Mouse (Mus musculus): Measurements from ENCODE around the gene Purb. TPM values are rescaled to one million over a fixed set of nuclear protein-coding genes. Genes with fewer than 3 reads are reported as not detected.

Purb gene
- total and polyA plus RNA-seq, 3 experiments, result 19.3 to 45.2 (median 42.4) TPM

- Histone ChIP-seq H3K36me3 (replicated peaks in 1 of 2; ENCODE audit: control insufficient read depth in 1 of 2, insufficient read depth in 1 of 2, low read length in 1 of 2) (peaks cover 88 to 94% of the 10 kb centered on the region in 2 experiments), H3K4me1 (ENCODE audit: control insufficient read depth in 1 of 2, insufficient read depth in 2 of 2) (peaks cover 12 to 47% of the 10 kb centered on the region in 2 experiments)
- dilution Hi-C loops (cut with MboI; ENCODE audit: extremely low pct_ligation_motif_present, extremely low pct_unique_long_range_greater_than_20kb, low sequenced_read_pairs), result no loop called here
Measured at GRCm38 (mm10) chr11:6514837-6515236, 39.1 kb upstream of the Purb start.

GRCm38 (mm10) chr11:6508269-6508876 lies 32.7 kb upstream of the Purb start:
- Histone ChIP-seq H3K4me2 (ENCODE audit: insufficient read depth, low read depth, poor library complexity, severe bottlenecking) (no peak overlapping the region), H3K27me3 (replicated peaks) (no peaks in the 10 kb centered on the region), H3K4me3 (replicated peaks in 1 of 3; ENCODE audit: low read depth in 2 of 3, low read length in 2 of 3, poor library complexity in 1 of 3) (no peak overlapping the region), H3K27ac (ENCODE audit: insufficient read depth, low read depth) (no peak overlapping the region), H3K9me3 (replicated peaks; ENCODE audit: low read length) (no peaks in the 10 kb centered on the region), H3K79me2 (replicated peaks; ENCODE audit: control insufficient read depth, extremely low read depth, insufficient read depth, poor library complexity, severe bottlenecking) (no peaks in the 10 kb centered on the region), H3K36me3 (replicated peaks in 1 of 2; ENCODE audit: control insufficient read depth in 1 of 2, insufficient read depth in 1 of 2, low read length in 1 of 2) (peaks cover 83 to 97% of the 10 kb centered on the region in 2 experiments), H3K9ac (ENCODE audit: insufficient read depth, low read depth) (no peak overlapping the region), H3K4me1 (ENCODE audit: control insufficient read depth in 1 of 2, insufficient read depth in 2 of 2) (0 out of 4 replicates have a peak, but pooled peaks cover 0 to 3% of the 10 kb centered on the region in 2 experiments)
- dilution Hi-C loops (cut with MboI; ENCODE audit: extremely low pct_ligation_motif_present, extremely low pct_unique_long_range_greater_than_20kb, low sequenced_read_pairs), result no loop called here
- DNase-seq (ENCODE audit: extremely low read depth), result no peak
- TF ChIP-seq EP300 (IDR thresholded peaks at IDR 0.05; ENCODE audit: low read length) (no peak), MEF2A (IDR thresholded peaks at IDR 0.05; ENCODE audit: borderline replicate concordance, low read depth, low read length) (no peak), TCF12 (IDR thresholded peaks at IDR 0.05; ENCODE audit: low read depth, low read length) (no peak), MAX (IDR thresholded peaks at IDR 0.05; ENCODE audit: low read length) (no peak), ZMIZ1 (IDR thresholded peaks at IDR 0.05; ENCODE audit: low read depth, low read length) (0 out of 2 replicates have a peak, but pooled peaks have one; percentile 35), CHD2 (IDR thresholded peaks at IDR 0.05; ENCODE audit: low read length) (no peak), ZKSCAN1 (IDR thresholded peaks at IDR 0.05; ENCODE audit: borderline replicate concordance, low read depth, low read length) (no peak), RAD21 (IDR thresholded peaks at IDR 0.05; ENCODE audit: low read depth, low read length) (no peak), ELF1 (IDR thresholded peaks at IDR 0.05; ENCODE audit: low read depth, low read length) (no peak), POLR2AphosphoS2 (IDR thresholded peaks at IDR 0.05; ENCODE audit: low read depth, low read length) (peak; percentile 75; the same call in 1 of the 2 replicates)
- in situ Hi-C loops (cut with MboI; ENCODE audit: low pct_ligation_motif_present, low pct_unique_long_range_greater_than_20kb, low sequenced_read_pairs), result no loop called here

More at GRCm38 (mm10) chr11:6514837-6515236, 39.1 kb upstream of the Purb start:
- Histone ChIP-seq H3K27me3 (replicated peaks) (no peaks in the 10 kb centered on the region), H3K9ac (ENCODE audit: insufficient read depth, low read depth) (no peak overlapping the region), H3K79me2 (replicated peaks; ENCODE audit: control insufficient read depth, extremely low read depth, insufficient read depth, poor library complexity, severe bottlenecking) (peaks cover 40% of the 10 kb centered on the region), H3K27ac (ENCODE audit: insufficient read depth, low read depth) (0 out of 2 replicates have a peak overlapping the region, but pooled peaks have one; percentile 10), H3K4me3 (replicated peaks in 1 of 3; ENCODE audit: low read depth in 2 of 3, low read length in 2 of 3, poor library complexity in 1 of 3) (no peak overlapping the region), H3K9me3 (replicated peaks; ENCODE audit: low read length) (no peaks in the 10 kb centered on the region), H3K4me2 (ENCODE audit: insufficient read depth, low read depth, poor library complexity, severe bottlenecking) (no peak overlapping the region)
- DNase-seq (ENCODE audit: extremely low read depth), result no peak
- TF ChIP-seq JUND (conservative IDR thresholded peaks at IDR 0.05; ENCODE audit: low read depth, low read length) (no peak), TBP (conservative IDR thresholded peaks at IDR 0.05; ENCODE audit: low read depth, low read length) (no peak), MAFK (IDR thresholded peaks at IDR 0.05; ENCODE audit: insufficient replicate concordance, low read length) (no peak), USF1 (IDR thresholded peaks at IDR 0.05; ENCODE audit: low read depth, low read length) (no peak), ELF1 (IDR thresholded peaks at IDR 0.05; ENCODE audit: low read depth, low read length) (no peak), CHD2 (IDR thresholded peaks at IDR 0.05; ENCODE audit: low read length) (0 out of 2 replicates have a peak, but pooled peaks have one; percentile 18), POLR2AphosphoS2 (IDR thresholded peaks at IDR 0.05; ENCODE audit: low read depth, low read length) (peak; percentile 64; the same call in 1 of the 2 replicates)
- in situ Hi-C loops (cut with MboI; ENCODE audit: low pct_ligation_motif_present, low pct_unique_long_range_greater_than_20kb, low sequenced_read_pairs), result no loop called here
